Mouse (Mus musculus): ENCODE data around the gene Tmtc1.

- TF ChIP-seq GATA1 (IDR thresholded peaks at IDR 0.05; ENCODE audit: low read length) (no peak), TAL1 (IDR thresholded peaks at IDR 0.05; ENCODE audit: low read length) (no peak)
These were observed 52.9 kb downstream of the Tmtc1 start for GRCm38 (mm10) chr6:148391286-148391685.

Data from erythroblast, embryonic 14.5 days (primary cell).